Mouse (Mus musculus) left cerebral cortex, postnatal 10 days (tissue): ENCODE measurements around the gene Ubr1. TPM values are rescaled to one million over a fixed set of nuclear protein-coding genes. Genes with fewer than 3 reads are reported as not detected.
"Not testable (repeated sequence)": the region's sequence is repeated elsewhere in the genome, so short reads cannot be mapped to it uniquely, and the experiment has no call there.

ENCODE experiments used
- DNase-seq, 2 experiments: peaks; one replicate each; pipeline ENCODE4 v3.0.0; 2021 to 2022; ENCODE audit warnings: low spot score in 2 of 2, mixed read lengths in 1 of 2; ENCODE audit errors: extremely low spot score in 1 of 2
- intact Hi-C: fragments of 180-260 bp; cut with DNase I; formaldehyde crosslinking; loops from one replicate; pipeline ENCODE4 v1.15.1; 2025
- total RNA-seq, 2 experiments: library from RNA; stranded (reverse); gene quantifications; 2 replicates each; pipeline ENCODE4 v1.2.3; 2021

The Ubr1 gene
- total RNA-seq, 2 experiments from 2014 or later, result 40.9 to 42.3 TPM

- DNase-seq, result no peak
- intact Hi-C loops, result no loop called here
These were observed 7.6 kb upstream of the Ubr1 start for GRCm38 (mm10) chr2:120977926-120978692.

GRCm38 (mm10) chr2:120976990-120977925 lies 6.7 kb upstream of the Ubr1 start, which contains the start of gene Tmem62:
Gene Tmem62, plus strand, starts transcription at chr2:120977017.
- DNase-seq, result peak; percentile 15 to 71
- intact Hi-C loops, result no loop called here

GRCm38 (mm10) chr2:120976308-120976707 lies 5.8 kb upstream of the Ubr1 start:
- no peak for DNase-seq
- intact Hi-C loops, result no loop called here

GRCm38 (mm10) chr2:120972964-120973363 lies 2.4 kb upstream of the Ubr1 start:
- DNase-seq, result peak in 1 of 2 experiments; percentile 23
- intact Hi-C loops, result no loop called here

GRCm38 (mm10) chr2:120972257-120972656 lies 1.7 kb upstream of the Ubr1 start:
- intact Hi-C loops, result not testable (repeated sequence)

GRCm38 (mm10) chr2:120971766-120972165 lies 1.3 kb upstream of the Ubr1 start:
- intact Hi-C loops, result no loop called here

More at GRCm38 (mm10) chr2:120972257-120972656, 1.7 kb upstream of the Ubr1 start:
- DNase-seq, result not testable (repeated sequence)

GRCm38 (mm10) chr2:120970045-120970539 lies 423 bp downstream of the Ubr1 start:
- peak in 1 of 2 experiments; percentile 9 for DNase-seq
- intact Hi-C loops, result no loop called here

More at GRCm38 (mm10) chr2:120971766-120972165, 1.3 kb upstream of the Ubr1 start:
- DNase-seq, result no peak

- intact Hi-C loops, result no loop called here
- DNase-seq, result no peak
These were observed 5.0 kb downstream of the Ubr1 start for GRCm38 (mm10) chr2:120965486-120965885.

- intact Hi-C loops, result no loop called here
- no peak for DNase-seq
These were observed 7.4 kb downstream of the Ubr1 start for GRCm38 (mm10) chr2:120963110-120963509.

- no peak for DNase-seq
- intact Hi-C loops, result no loop called here
These were observed 10.3 kb downstream of the Ubr1 start for GRCm38 (mm10) chr2:120960261-120960660.

- no peak for DNase-seq
- intact Hi-C loops, result no loop called here
These were observed 10.7 kb downstream of the Ubr1 start for GRCm38 (mm10) chr2:120959827-120960226.

- no peak for DNase-seq
- intact Hi-C loops, result no loop called here
These were observed 11.2 kb downstream of the Ubr1 start for GRCm38 (mm10) chr2:120959363-120959762.

- intact Hi-C loops, result no loop called here
- DNase-seq, result no peak
These were observed 18.2 kb downstream of the Ubr1 start for GRCm38 (mm10) chr2:120952176-120952938.

GRCm38 (mm10) chr2:120951208-120951607 lies 19.3 kb downstream of the Ubr1 start:
- intact Hi-C loops, result no loop called here
- peak; percentile 8 to 20 for DNase-seq

- intact Hi-C loops, result no loop called here
These were observed 37.5 kb downstream of the Ubr1 start for GRCm38 (mm10) chr2:120933038-120933437.

GRCm38 (mm10) chr2:120909556-120909955 lies 61.0 kb downstream of the Ubr1 start:
- intact Hi-C loops, result no loop called here
- DNase-seq, result no peak

More at GRCm38 (mm10) chr2:120933038-120933437, 37.5 kb downstream of the Ubr1 start:
- no peak for DNase-seq

- DNase-seq, result no peak
- intact Hi-C loops, result no loop called here
These were observed 74.2 kb downstream of the Ubr1 start for GRCm38 (mm10) chr2:120896361-120896760.

GRCm38 (mm10) chr2:120887601-120888000 lies 82.9 kb downstream of the Ubr1 start:
- DNase-seq, result no peak
- intact Hi-C loops, result no loop called here

- intact Hi-C loops, result no loop called here
- DNase-seq, result no peak
These were observed 97.3 kb downstream of the Ubr1 start for GRCm38 (mm10) chr2:120873192-120873591.
